20 mouse cellular contexts compared by ENCODE assay signal in the genomic region with DNA sequence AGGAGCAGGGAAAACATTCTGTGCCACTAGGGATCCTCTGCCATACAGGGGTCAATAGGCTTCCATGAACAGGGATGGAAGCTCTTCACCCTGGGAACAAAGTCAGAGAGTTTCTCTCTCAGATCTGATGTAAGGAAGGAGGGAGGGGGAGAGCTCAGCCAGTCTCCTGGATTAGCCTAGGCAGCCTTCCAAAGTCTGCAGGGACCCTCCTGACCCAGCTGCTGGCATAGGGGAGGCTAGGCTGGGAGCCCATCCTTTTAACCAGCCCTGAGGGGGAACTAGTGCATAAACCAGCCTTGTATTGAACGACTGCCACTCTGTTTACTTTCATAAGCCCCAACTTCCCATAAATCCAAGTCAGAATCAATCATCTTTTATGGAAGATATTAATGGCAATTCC.
A peak's percentile ranks its signal among the peaks of the same experiment; 100 is the strongest.
DNase-seq lines count a peak whose midpoint lies in the region; ATAC-seq and TF ChIP-seq lines count a peak whose summit lies in the region.
"Had no signal": no experiment of that assay in that cellular context is flagged by ENCODE, and none has a peak within 500 bp of the region (broad histone marks: within the 10 kb centered on the region; RNA-seq: fewer than 3 reads in every experiment).

No protein-coding gene starts in this region.

- H3K9ac ChIP-seq in forebrain, embryonic 13.5 days = no peak overlapping the region
- H3K9ac ChIP-seq in forebrain, postnatal 0 days = no peak overlapping the region
- no peak overlapping the region for H3K9ac ChIP-seq in hindbrain, embryonic 15.5 days
- no peak overlapping the region for H3K9ac ChIP-seq in midbrain, postnatal 0 days (replicated peaks; ENCODE audit: low read length, poor library complexity, severe bottlenecking)
- H3K9ac ChIP-seq in midbrain, embryonic 11.5 days (ENCODE audit: low read length) = no peak overlapping the region
- H3K9ac ChIP-seq in hindbrain, embryonic 16.5 days (ENCODE audit: low read depth, low read length) = no peak overlapping the region

- H3K27me3 ChIP-seq in forebrain, embryonic 13.5 days = no peaks in the 10 kb centered on the region
- H3K27me3 ChIP-seq in forebrain, postnatal 0 days (ENCODE audit: insufficient read depth, low read length) = no peaks in the 10 kb centered on the region
- no peaks in the 10 kb centered on the region for H3K27me3 ChIP-seq in hindbrain, embryonic 15.5 days
- H3K27me3 ChIP-seq in hindbrain, embryonic 10.5 days (ENCODE audit: insufficient read depth, poor library complexity, severe bottlenecking) = no peaks in the 10 kb centered on the region
- no peaks in the 10 kb centered on the region for H3K27me3 ChIP-seq in midbrain, postnatal 0 days (ENCODE audit: insufficient read depth, low read length)
- H3K27me3 ChIP-seq in midbrain, embryonic 11.5 days (ENCODE audit: control insufficient read depth, insufficient read depth, low read length) = no peaks in the 10 kb centered on the region
- no peaks in the 10 kb centered on the region for H3K27me3 ChIP-seq in hindbrain, embryonic 16.5 days (replicated peaks; ENCODE audit: control insufficient read depth, insufficient read depth, low read length)
- H3K27me3 ChIP-seq: CH12.LX had no signal

- H3K36me3 ChIP-seq in forebrain, embryonic 13.5 days (ENCODE audit: poor library complexity, severe bottlenecking) = no peaks in the 10 kb centered on the region
- H3K36me3 ChIP-seq in forebrain, postnatal 0 days (ENCODE audit: insufficient read depth) = no peaks in the 10 kb centered on the region
- no peaks in the 10 kb centered on the region for H3K36me3 ChIP-seq in hindbrain, embryonic 15.5 days
- no peaks in the 10 kb centered on the region for H3K36me3 ChIP-seq in hindbrain, embryonic 10.5 days
- no peaks in the 10 kb centered on the region for H3K36me3 ChIP-seq in midbrain, postnatal 0 days (ENCODE audit: insufficient read depth, low read length)
- H3K36me3 ChIP-seq in midbrain, embryonic 11.5 days (ENCODE audit: control insufficient read depth, insufficient read depth, low read length) = no peaks in the 10 kb centered on the region
- H3K36me3 ChIP-seq in hindbrain, embryonic 16.5 days (ENCODE audit: control insufficient read depth, insufficient read depth, low read length) = no peaks in the 10 kb centered on the region
- H3K36me3 ChIP-seq: heart, embryonic 10.5 days had no signal

- no peak for DNase-seq in forebrain, postnatal 0 days
- DNase-seq in hindbrain, embryonic 10.5 days (ENCODE audit: low spot score) = no peak
- peak; percentile 61 for DNase-seq in midbrain, postnatal 0 days (ENCODE audit: low spot score)
- no peak for DNase-seq in midbrain, embryonic 11.5 days (ENCODE audit: low spot score, missing footprints)
- DNase-seq in embryo, embryonic 10.5 days (ENCODE audit: low spot score) = no peak
- DNase-seq: adrenal gland, postnatal 14 days; cerebellum, adult 11 months; heart, postnatal 10 days; kidney, adult 18-20 months; layer of hippocampus, postnatal 36 days; lung, adult 18-20 months; lung, postnatal 36 days; thymus, postnatal 14 days had no signal

- WGBS in forebrain, embryonic 13.5 days = 55% methylated on average over 1 of the region's 1 CpGs
- WGBS in forebrain, postnatal 0 days = 29% methylated on average over 1 of the region's 1 CpGs
- WGBS in hindbrain, embryonic 15.5 days = 33% methylated on average over 1 of the region's 1 CpGs
- 59% methylated on average over 1 of the region's 1 CpGs for WGBS in hindbrain, embryonic 10.5 days
- 38% methylated on average over 1 of the region's 1 CpGs for WGBS in midbrain, postnatal 0 days
- 44% methylated on average over 1 of the region's 1 CpGs for whole genome bisulfite sequencing in midbrain, embryonic 11.5 days
- WGBS in hindbrain, embryonic 16.5 days = 27% methylated on average over 1 of the region's 1 CpGs

- H3K4me3 ChIP-seq in forebrain, embryonic 13.5 days = no peak overlapping the region
- no peak overlapping the region for H3K4me3 ChIP-seq in forebrain, postnatal 0 days (ENCODE audit: low read depth, low read length)
- H3K4me3 ChIP-seq in hindbrain, embryonic 15.5 days = no peak overlapping the region
- no peak overlapping the region for H3K4me3 ChIP-seq in hindbrain, embryonic 10.5 days
- no peak overlapping the region for H3K4me3 ChIP-seq in midbrain, postnatal 0 days (ENCODE audit: low read depth, low read length)
- no peak overlapping the region for H3K4me3 ChIP-seq in midbrain, embryonic 11.5 days (ENCODE audit: low read depth, low read length)
- H3K4me3 ChIP-seq in hindbrain, embryonic 16.5 days (ENCODE audit: low read length) = no peak overlapping the region
- H3K4me3 ChIP-seq: heart, embryonic 10.5 days had no signal

- peak; percentile 41; the same call in 1 of the 2 replicates for ATAC-seq in forebrain, embryonic 13.5 days
- ATAC-seq in forebrain, postnatal 0 days = no peak
- ATAC-seq in hindbrain, embryonic 15.5 days (ENCODE audit: low FRiP score, low read depth) = peak; percentile 52; the same call in 1 of the 2 replicates
- ATAC-seq in midbrain, postnatal 0 days (ENCODE audit: low FRiP score) = no peak
- ATAC-seq in midbrain, embryonic 11.5 days (ENCODE audit: low FRiP score) = no peak
- ATAC-seq in hindbrain, embryonic 16.5 days = peak; percentile 68

- H3K4me2 ChIP-seq in forebrain, embryonic 13.5 days = no peak overlapping the region
- no peak overlapping the region for H3K4me2 ChIP-seq in forebrain, postnatal 0 days (ENCODE audit: low read depth)
- H3K4me2 ChIP-seq in hindbrain, embryonic 15.5 days = no peak overlapping the region
- no peak overlapping the region for H3K4me2 ChIP-seq in midbrain, postnatal 0 days (ENCODE audit: low read depth, low read length, poor library complexity, severe bottlenecking)
- H3K4me2 ChIP-seq in midbrain, embryonic 11.5 days = no peak overlapping the region
- no peak overlapping the region for H3K4me2 ChIP-seq in hindbrain, embryonic 16.5 days (ENCODE audit: low read length)
- H3K4me2 ChIP-seq: liver, embryonic 11.5 days had no signal

- no peak for TF ChIP-seq CTCF in forebrain, postnatal 0 days (IDR thresholded peaks at IDR 0.05; ENCODE audit: low read depth)
- TF ChIP-seq CTCF in midbrain, postnatal 0 days (IDR thresholded peaks at IDR 0.05) = no peak

- no peak overlapping the region for H3K27ac ChIP-seq in forebrain, embryonic 13.5 days
- no peak overlapping the region for H3K27ac ChIP-seq in forebrain, postnatal 0 days (ENCODE audit: low read depth, low read length)
- no peak overlapping the region for H3K27ac ChIP-seq in hindbrain, embryonic 15.5 days (replicated peaks)
- H3K27ac ChIP-seq in hindbrain, embryonic 10.5 days = no peak overlapping the region
- no peak overlapping the region for H3K27ac ChIP-seq in midbrain, postnatal 0 days (ENCODE audit: low read depth, low read length)
- H3K27ac ChIP-seq in midbrain, embryonic 11.5 days (ENCODE audit: low read depth, low read length) = no peak overlapping the region
- H3K27ac ChIP-seq in hindbrain, embryonic 16.5 days (ENCODE audit: low read depth, low read length) = no peak overlapping the region
- H3K27ac ChIP-seq: heart, embryonic 10.5 days; kidney, postnatal 0 days had no signal

- H3K9me3 ChIP-seq in forebrain, embryonic 13.5 days (replicated peaks) = no peaks in the 10 kb centered on the region
- no peaks in the 10 kb centered on the region for H3K9me3 ChIP-seq in forebrain, postnatal 0 days (ENCODE audit: low read length)
- no peaks in the 10 kb centered on the region for H3K9me3 ChIP-seq in hindbrain, embryonic 15.5 days
- no peaks in the 10 kb centered on the region for H3K9me3 ChIP-seq in hindbrain, embryonic 10.5 days
- H3K9me3 ChIP-seq in midbrain, postnatal 0 days (ENCODE audit: low read length) = no peaks in the 10 kb centered on the region
- H3K9me3 ChIP-seq in midbrain, embryonic 11.5 days (ENCODE audit: control insufficient read depth, low read length) = no peaks in the 10 kb centered on the region
- no peaks in the 10 kb centered on the region for H3K9me3 ChIP-seq in hindbrain, embryonic 16.5 days (ENCODE audit: control insufficient read depth, low read length)
- H3K9me3 ChIP-seq: heart, embryonic 10.5 days had no signal

- H3K4me1 ChIP-seq in forebrain, embryonic 13.5 days = peaks cover 45% of the 10 kb centered on the region
- peaks cover 18% of the 10 kb centered on the region for H3K4me1 ChIP-seq in forebrain, postnatal 0 days (ENCODE audit: insufficient read depth)
- peaks cover 37% of the 10 kb centered on the region for H3K4me1 ChIP-seq in hindbrain, embryonic 15.5 days (replicated peaks)
- peaks cover 24% of the 10 kb centered on the region for H3K4me1 ChIP-seq in hindbrain, embryonic 10.5 days (replicated peaks)
- peaks cover 11% of the 10 kb centered on the region; the same call in 1 of the 2 replicates for H3K4me1 ChIP-seq in midbrain, postnatal 0 days (ENCODE audit: insufficient read depth, low read length)
- H3K4me1 ChIP-seq in midbrain, embryonic 11.5 days (ENCODE audit: control insufficient read depth, insufficient read depth, low read length) = 0 out of 2 replicates have a peak, but pooled peaks cover 2% of the 10 kb centered on the region
- H3K4me1 ChIP-seq in hindbrain, embryonic 16.5 days (ENCODE audit: control insufficient read depth, insufficient read depth, low read depth, low read length) = peaks cover 9% of the 10 kb centered on the region

Comparison
In these comparisons a context has a peak if more than half of its experiments do, and no peak if none do; other contexts are left out.
1. ATAC-seq: peak in forebrain, embryonic 13.5 days (single experiment), hindbrain, embryonic 15.5 days (single experiment) and hindbrain, embryonic 16.5 days (single experiment); none in forebrain, postnatal 0 days (single experiment), midbrain, postnatal 0 days (single experiment) and midbrain, embryonic 11.5 days (single experiment).